Mouse (Mus musculus) midbrain, embryonic 16.5 days (tissue): ENCODE data around the gene Sec11a. TPM values are rescaled to one million over a fixed set of nuclear protein-coding genes. Genes with fewer than 3 reads are reported as not detected.

Experiments
- ATAC-seq: fragments of 200-750 bp; cut with Nextera tagmentation; 2 replicates; pipeline ENCODE4 v1.8.0; 2017; ENCODE audit warnings: moderate TSS enrichment
- H3K27ac ChIP-seq: fragments of 300-500 bp; sonication (generic); 2 replicates; pipeline ENCODE4 v1.5.1; 2014; ENCODE audit warnings: mild to moderate bottlenecking, low read length, mixed read lengths
- H3K27me3 ChIP-seq: fragments of 300-500 bp; sonication (generic); 2 replicates; pipeline ENCODE4 v1.6.1; 2014; ENCODE audit warnings: low read depth, low read length, mixed read lengths; ENCODE audit not compliant: control insufficient read depth, insufficient read depth
- H3K36me3 ChIP-seq: fragments of 300-500 bp; sonication (generic); 2 replicates; pipeline ENCODE4 v1.6.1; 2014; ENCODE audit warnings: mild to moderate bottlenecking, low read length, moderate library complexity, mixed read lengths; ENCODE audit not compliant: control insufficient read depth, insufficient read depth
- H3K4me1 ChIP-seq: fragments of 300-500 bp; sonication (generic); 2 replicates; pipeline ENCODE4 v1.6.1; 2014; ENCODE audit warnings: mild to moderate bottlenecking, low read length, mixed read lengths; ENCODE audit not compliant: control insufficient read depth, insufficient read depth
- H3K4me2 ChIP-seq: fragments of 300-500 bp; sonication (generic); 2 replicates; pipeline ENCODE4 v1.6.1; 2014; ENCODE audit warnings: mild to moderate bottlenecking, low read length, mixed read lengths
- H3K4me3 ChIP-seq: fragments of 300-500 bp; sonication (generic); 2 replicates; pipeline ENCODE4 v1.5.1; 2014; ENCODE audit warnings: low read depth, mild to moderate bottlenecking, low read length, moderate library complexity, mixed read lengths
- H3K9ac ChIP-seq: fragments of 300-500 bp; sonication (generic); 2 replicates; pipeline ENCODE4 v1.6.1; 2014; ENCODE audit warnings: low read depth, low read length, mixed read lengths
- H3K9me3 ChIP-seq: fragments of 300-500 bp; sonication (generic); replicated peaks from 2 replicates; pipeline ENCODE4 v1.6.1; 2014; ENCODE audit warnings: mild to moderate bottlenecking, low read length, mixed read lengths; ENCODE audit not compliant: control insufficient read depth, poor library complexity, severe bottlenecking
- WGBS: fragments of 180-500 bp; shearing (Covaris S2); extraction: QIAGEN DNeasy Blood & Tissue Kit; methylation state at CpG from one replicate; pipeline ENCODE4 v1.1.7; 2014; 5-methylcytosine and 5-hydroxymethylcytosine counted together
- polyA plus RNA-seq: library from polyadenylated mRNA; unstranded; fragments of >200 nt; fragmentation: Nextera tagmentation; extraction: Ambion mirVana; gene quantifications from 2 replicates; pipeline ENCODE4 v1.2.1, GENCODE M21; 2015

Gene Sec11a
- polyA plus RNA-seq, 1 experiment from 2014 or later, result 156 TPM

DNA sequence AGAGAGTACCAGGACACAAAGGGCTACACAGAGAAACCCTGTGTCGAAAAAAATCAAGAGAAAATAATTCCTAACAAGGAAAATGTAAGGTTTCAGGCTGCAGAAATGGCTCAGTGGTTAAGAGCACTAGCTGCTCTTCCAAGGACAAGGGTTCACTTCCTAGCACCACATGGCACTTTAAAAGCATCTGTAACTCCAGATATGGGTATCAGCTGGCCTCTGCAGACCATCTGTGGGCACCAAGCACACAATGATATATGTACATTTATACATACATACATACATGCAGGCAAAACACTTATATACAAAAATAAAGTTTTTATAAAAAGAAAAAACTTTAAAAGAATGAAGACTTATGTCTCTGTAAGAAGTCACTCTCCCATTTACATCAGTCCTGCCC lies 11.7 kb downstream of the Sec11a start:
- no peak overlapping the region for H3K4me2 ChIP-seq
- 79% methylated on average over 1 of the region's 1 CpGs for WGBS
- no peak overlapping the region for H3K27ac ChIP-seq
- H3K36me3 ChIP-seq, result 0 out of 2 replicates have a peak, but pooled peaks cover 6% of the 10 kb centered on the region
- H3K27me3 ChIP-seq, result no peaks in the 10 kb centered on the region
- ATAC-seq, result no peak
- H3K4me1 ChIP-seq, result no peaks in the 10 kb centered on the region
- no peaks in the 10 kb centered on the region for H3K9me3 ChIP-seq
- H3K4me3 ChIP-seq, result no peak overlapping the region
- no peak overlapping the region for H3K9ac ChIP-seq

DNA sequence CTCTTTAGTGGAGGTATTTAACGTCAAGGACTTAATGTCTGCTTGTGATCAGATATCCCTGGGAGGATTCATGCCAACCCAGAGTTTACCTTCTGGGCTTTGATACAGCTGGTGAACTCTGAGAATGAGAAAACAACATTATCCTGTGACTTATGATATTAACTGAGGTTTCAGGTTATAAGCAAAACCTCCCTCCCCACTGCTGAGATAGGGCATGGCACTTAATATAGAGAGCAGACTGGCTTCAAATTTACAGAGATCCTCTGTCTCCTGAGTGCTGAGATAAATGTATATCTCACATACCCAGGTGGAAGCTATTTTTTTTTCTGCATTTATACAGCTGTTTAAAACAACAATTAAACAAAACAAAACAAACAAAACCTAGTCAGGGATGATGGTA lies 14.8 kb downstream of the Sec11a start:
- Histone ChIP-seq H3K4me1 (no peaks in the 10 kb centered on the region), H3K36me3 (0 out of 2 replicates have a peak, but pooled peaks cover 6% of the 10 kb centered on the region), H3K4me3 (no peak overlapping the region), H3K27ac (no peak overlapping the region), H3K9me3 (no peaks in the 10 kb centered on the region), H3K27me3 (no peaks in the 10 kb centered on the region), H3K4me2 (no peak overlapping the region), H3K9ac (no peak overlapping the region)
- ATAC-seq, result no peak
- WGBS, result 95% methylated on average over 1 of the region's 1 CpGs

DNA sequence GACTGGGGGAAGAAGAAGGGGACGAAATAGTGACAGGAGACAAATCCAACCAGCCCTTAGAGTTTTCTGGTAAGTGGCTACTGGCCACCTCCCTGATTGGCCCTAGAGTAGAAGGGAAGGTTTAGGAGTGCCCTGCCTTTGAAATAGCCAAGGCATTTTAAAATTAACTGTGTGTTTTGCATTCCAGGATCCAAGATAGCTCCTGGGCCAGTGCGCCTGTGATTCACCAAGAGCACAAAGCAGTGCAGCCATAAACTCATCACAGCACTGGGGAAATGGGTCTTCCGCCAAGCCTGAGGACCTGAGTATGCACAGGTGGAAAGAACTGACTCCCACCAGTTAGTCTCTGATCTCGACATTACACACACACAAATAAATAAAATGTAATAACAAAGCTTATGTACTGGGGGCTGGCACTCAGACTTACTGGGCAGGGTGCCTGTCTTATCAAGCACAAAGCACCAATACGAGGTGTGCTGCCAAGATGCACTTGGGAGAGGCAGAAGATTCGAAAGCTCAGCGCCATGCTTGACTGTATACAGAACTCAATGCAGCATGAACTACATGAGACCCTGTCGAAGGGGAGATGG lies 15.9 kb downstream of the Sec11a start:
- no peak overlapping the region for H3K4me2 ChIP-seq
- H3K9ac ChIP-seq, result no peak overlapping the region
- no peak overlapping the region for H3K27ac ChIP-seq
- H3K27me3 ChIP-seq, result no peaks in the 10 kb centered on the region
- H3K4me3 ChIP-seq, result no peak overlapping the region
- WGBS, result 94% methylated on average over 8 of the region's 8 CpGs
- H3K4me1 ChIP-seq, result no peaks in the 10 kb centered on the region
- peaks cover 12% of the 10 kb centered on the region; the same call in 1 of the 2 replicates for H3K36me3 ChIP-seq
- no peaks in the 10 kb centered on the region for H3K9me3 ChIP-seq
- no peak for ATAC-seq

DNA sequence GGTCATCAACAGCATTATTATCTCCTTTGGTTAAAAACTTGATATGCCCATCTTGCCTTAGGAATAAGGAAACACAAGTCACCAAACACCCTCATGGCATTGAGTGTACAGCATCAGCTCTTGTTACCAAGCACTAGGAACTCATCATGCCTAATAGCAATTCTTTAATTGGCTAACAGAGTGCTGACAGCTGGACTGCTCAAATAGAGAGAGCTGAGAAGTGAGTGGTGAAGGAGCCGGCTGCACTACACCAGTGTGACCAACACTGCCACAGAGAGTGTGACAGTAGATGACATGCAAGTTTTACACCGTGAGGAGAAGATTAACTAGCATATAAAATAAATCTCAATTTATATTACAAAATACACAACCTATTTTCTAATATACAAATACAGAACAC lies 24.4 kb downstream of the Sec11a start:
- Histone ChIP-seq H3K36me3 (peaks cover 17% of the 10 kb centered on the region), H3K4me1 (no peaks in the 10 kb centered on the region), H3K27ac (no peak overlapping the region), H3K4me3 (no peak overlapping the region), H3K9me3 (no peaks in the 10 kb centered on the region), H3K4me2 (no peak overlapping the region), H3K27me3 (no peaks in the 10 kb centered on the region), H3K9ac (no peak overlapping the region)
- 85% methylated on average over 2 of the region's 2 CpGs for WGBS
- ATAC-seq, result no peak

DNA sequence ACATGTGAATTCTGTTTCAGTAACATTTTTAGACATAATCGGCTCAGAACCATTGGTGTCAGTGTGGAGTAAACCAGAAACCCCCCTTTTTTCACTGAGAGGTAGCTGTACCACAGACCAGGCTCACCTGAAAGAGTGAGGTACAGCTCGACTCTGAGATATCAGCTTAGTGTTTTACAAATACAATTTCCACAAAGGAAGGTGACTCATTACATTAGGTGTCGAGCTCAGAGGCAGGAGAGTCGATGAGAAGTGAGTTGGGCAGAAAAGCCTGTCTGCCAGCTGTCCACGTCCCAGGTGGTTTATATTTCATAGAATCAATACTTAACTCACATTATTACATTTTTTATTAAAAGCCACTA lies 28.0 kb downstream of the Sec11a start:
- Histone ChIP-seq H3K9ac (no peak overlapping the region), H3K27me3 (no peaks in the 10 kb centered on the region), H3K27ac (no peak overlapping the region), H3K36me3 (peaks cover 17% of the 10 kb centered on the region), H3K4me2 (no peak overlapping the region), H3K9me3 (no peaks in the 10 kb centered on the region), H3K4me3 (no peak overlapping the region), H3K4me1 (no peaks in the 10 kb centered on the region)
- WGBS, result 91% methylated on average over 5 of the region's 5 CpGs
- no peak for ATAC-seq

DNA sequence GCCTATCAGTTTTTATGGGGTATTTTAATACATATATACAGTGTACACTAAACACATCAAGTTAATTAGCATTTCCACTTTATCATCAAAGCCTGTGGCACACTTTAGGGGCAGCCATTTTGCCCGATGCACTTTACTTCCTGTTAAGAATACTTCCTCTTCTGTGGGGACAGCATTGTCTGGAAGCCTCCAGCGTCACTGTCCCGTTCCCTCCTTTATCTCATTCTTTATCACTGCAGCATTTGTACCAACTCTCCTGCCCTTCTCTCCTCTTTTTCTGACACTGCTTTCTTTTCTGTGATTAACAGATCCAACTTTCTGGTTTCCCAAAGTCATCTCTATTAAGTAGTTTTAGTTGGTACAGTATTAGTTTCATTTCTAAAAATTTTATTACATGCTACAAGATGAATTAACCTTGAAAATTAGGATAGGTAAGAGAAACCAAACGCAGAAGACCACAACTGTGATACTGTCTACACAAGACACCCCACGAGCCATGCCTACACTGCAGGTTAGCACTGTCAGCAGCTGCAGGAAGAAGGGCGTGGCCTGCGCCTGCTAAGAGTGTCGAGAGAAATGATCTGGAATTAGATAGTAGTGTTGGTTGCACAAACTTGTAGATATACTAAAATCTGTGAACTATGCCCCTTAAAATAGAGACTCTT lies 28.5 kb downstream of the Sec11a start:
- Histone ChIP-seq H3K9me3 (no peaks in the 10 kb centered on the region), H3K4me2 (no peak overlapping the region), H3K36me3 (peaks cover 13% of the 10 kb centered on the region), H3K4me1 (no peaks in the 10 kb centered on the region), H3K27me3 (no peaks in the 10 kb centered on the region), H3K27ac (no peak overlapping the region), H3K4me3 (no peak overlapping the region), H3K9ac (no peak overlapping the region)
- WGBS, result 88% methylated on average over 8 of the region's 8 CpGs
- no peak for ATAC-seq

DNA sequence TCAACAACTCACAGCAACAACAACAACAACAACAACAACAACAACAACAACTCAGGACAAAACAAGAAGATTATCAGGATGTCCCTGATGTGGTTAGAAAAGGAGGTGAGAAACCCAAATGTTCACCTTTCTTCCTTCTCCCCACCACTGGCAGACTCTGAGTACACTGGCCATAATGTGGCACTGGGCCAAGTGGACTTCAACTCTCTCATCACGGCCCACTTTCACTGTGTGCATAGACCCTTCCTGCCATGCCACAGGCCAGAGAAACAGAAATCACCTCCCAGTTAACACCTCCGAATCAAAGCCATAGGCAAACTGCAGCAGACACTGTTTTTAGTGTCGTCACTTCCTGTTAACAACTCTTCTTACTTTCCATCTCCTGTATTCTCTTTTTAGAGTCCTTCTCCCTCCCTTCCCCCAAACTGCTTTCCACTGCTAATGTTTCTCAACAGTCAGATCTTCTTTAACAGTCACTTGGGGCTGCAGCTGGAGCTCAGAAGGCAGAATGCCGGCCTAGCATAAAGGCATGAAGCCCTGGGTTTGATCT lies 29.6 kb downstream of the Sec11a start:
- H3K9ac ChIP-seq, result no peak overlapping the region
- no peaks in the 10 kb centered on the region for H3K4me1 ChIP-seq
- no peaks in the 10 kb centered on the region for H3K27me3 ChIP-seq
- H3K27ac ChIP-seq, result no peak overlapping the region
- no peak overlapping the region for H3K4me3 ChIP-seq
- H3K36me3 ChIP-seq, result peaks cover 13% of the 10 kb centered on the region; the same call in 1 of the 2 replicates
- 92% methylated on average over 4 of the region's 4 CpGs for WGBS
- no peaks in the 10 kb centered on the region for H3K9me3 ChIP-seq
- no peak for ATAC-seq
- no peak overlapping the region for H3K4me2 ChIP-seq

DNA sequence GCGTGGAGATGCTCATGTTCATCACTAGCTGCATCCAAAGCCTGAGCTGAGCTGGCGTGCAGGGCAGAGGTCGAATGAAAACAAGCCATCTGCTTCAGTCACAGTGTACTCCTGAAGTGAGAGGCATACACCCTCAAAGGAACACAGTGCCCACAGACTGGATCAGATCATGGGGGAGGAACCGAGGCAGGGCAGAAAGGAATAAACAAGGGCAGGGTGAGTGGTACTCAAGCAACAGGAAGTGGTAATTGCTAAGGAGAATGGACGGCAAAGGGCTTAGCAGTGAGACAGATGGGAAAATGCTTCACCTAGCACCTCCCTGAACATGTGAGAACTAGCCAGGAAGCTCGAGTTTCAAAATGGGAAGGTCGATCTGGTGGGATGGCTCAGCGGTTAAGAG lies 35.1 kb downstream of the Sec11a start:
- WGBS, result 91% methylated on average over 8 of the region's 8 CpGs
- H3K4me2 ChIP-seq, result no peak overlapping the region

DNA sequence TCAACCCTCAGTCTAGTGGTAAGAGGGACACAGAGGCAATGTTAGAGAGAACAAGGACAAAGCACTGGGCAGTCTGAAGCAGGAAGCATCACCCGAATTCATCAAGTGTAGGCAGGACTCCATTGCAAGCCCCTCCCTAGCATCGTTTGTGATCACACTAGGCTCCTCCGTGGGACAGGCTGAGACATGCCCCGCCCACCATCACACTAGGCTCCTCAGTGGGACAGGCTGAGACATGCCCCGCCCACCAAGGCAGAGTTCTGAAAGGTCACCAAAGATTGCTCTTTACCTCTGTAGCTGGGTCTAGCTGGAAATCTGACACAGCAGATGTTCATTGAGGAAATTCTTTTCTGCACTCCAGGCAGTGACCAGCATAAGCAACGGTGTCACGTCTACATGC lies 36.5 kb downstream of the Sec11a start:
- Histone ChIP-seq H3K27me3 (no peaks in the 10 kb centered on the region), H3K4me2 (no peak overlapping the region), H3K36me3 (peaks cover 17% of the 10 kb centered on the region), H3K9ac (no peak overlapping the region), H3K4me1 (no peaks in the 10 kb centered on the region), H3K9me3 (no peaks in the 10 kb centered on the region), H3K4me3 (no peak overlapping the region), H3K27ac (no peak overlapping the region)
- 83% methylated on average over 7 of the region's 7 CpGs for WGBS
- no peak for ATAC-seq

More for the DNA sequence above, 35.1 kb downstream of the Sec11a start:
- no peaks in the 10 kb centered on the region for H3K27me3 ChIP-seq
- no peaks in the 10 kb centered on the region for H3K9me3 ChIP-seq
- H3K27ac ChIP-seq, result no peak overlapping the region
- peaks cover 21% of the 10 kb centered on the region for H3K36me3 ChIP-seq
- H3K4me3 ChIP-seq, result no peak overlapping the region
- no peak for ATAC-seq
- no peak overlapping the region for H3K9ac ChIP-seq
- H3K4me1 ChIP-seq, result no peaks in the 10 kb centered on the region
